Mouse (Mus musculus): ENCODE measurements around the gene Bicra.

- TF ChIP-seq CTCF (IDR thresholded peaks at IDR 0.05; ENCODE audit: extremely low read depth, insufficient read depth, low read length) (no peak), POLR2A (IDR thresholded peaks at IDR 0.05; ENCODE audit: extremely low read depth, insufficient read depth, low read length) (no peak)
Observed at GRCm38 (mm10) chr7:16015384-16015783, 32.3 kb downstream of the Bicra start.
